Mouse (Mus musculus) CH12.LX (cell line): Measurements from ENCODE around the gene Actrt2. TPM values are rescaled to one million over a fixed set of nuclear protein-coding genes. Genes with fewer than 3 reads are reported as not detected.

Experiments
- DNase-seq: peaks from one replicate; pipeline ENCODE4 v3.0.0-alpha.2; 2013; ENCODE audit errors: extremely low read depth
- H3K27ac ChIP-seq: 2 replicates; pipeline ENCODE4 v1.5.1; 2012; ENCODE audit warnings: low read depth, mild to moderate bottlenecking, control low read depth, moderate library complexity; ENCODE audit not compliant: insufficient read depth
- H3K27me3 ChIP-seq: replicated peaks from 2 replicates; pipeline ENCODE3; 2012; ENCODE audit warnings: inconsistent platforms
- H3K36me3 ChIP-seq, 2 experiments: replicated peaks in 1 of 2; 2 replicates each; pipeline versions ENCODE3 to v1.6.1; 2012; ENCODE audit warnings: inconsistent platforms in 1 of 2, low read length in 1 of 2, mild to moderate bottlenecking in 1 of 2, mixed read lengths in 1 of 2, moderate library complexity in 1 of 2; ENCODE audit not compliant: control insufficient read depth in 1 of 2, insufficient read depth in 1 of 2
- H3K4me1 ChIP-seq, 2 experiments: 2 replicates each; pipeline ENCODE4 v1.6.1; 2012; ENCODE audit warnings: inconsistent platforms in 1 of 2, moderate library complexity in 1 of 2; ENCODE audit not compliant: insufficient read depth in 2 of 2, control insufficient read depth in 1 of 2
- H3K4me2 ChIP-seq: 2 replicates; pipeline ENCODE4 v1.6.1; 2012; ENCODE audit warnings: low read depth, mild to moderate bottlenecking, control low read depth; ENCODE audit not compliant: poor library complexity, insufficient read depth, severe bottlenecking
- H3K4me3 ChIP-seq, 3 experiments: fragments of 150-350 bp in 1 of 3; sonication (generic) in 1 of 3; replicated peaks in 1 of 3; 2 replicates each; pipeline versions ENCODE3 to v1.5.1; 2011 to 2012; ENCODE audit warnings: low read depth in 2 of 3, low read length in 2 of 3, mild to moderate bottlenecking in 2 of 3, moderate library complexity in 2 of 3, control low read depth in 1 of 3, improper control_type of control experiment in 1 of 3, inconsistent platforms in 1 of 3, mixed read lengths in 1 of 3; ENCODE audit not compliant: poor library complexity in 1 of 3
- H3K79me2 ChIP-seq: replicated peaks from 2 replicates; pipeline ENCODE4 v1.6.1; 2012; ENCODE audit warnings: mild to moderate bottlenecking, moderate library complexity; ENCODE audit not compliant: control insufficient read depth, poor library complexity, insufficient read depth, severe bottlenecking; ENCODE audit errors: extremely low read depth
- H3K9ac ChIP-seq: 2 replicates; pipeline ENCODE4 v1.6.1; 2012; ENCODE audit warnings: low read depth, mild to moderate bottlenecking, control low read depth, moderate library complexity; ENCODE audit not compliant: insufficient read depth
- H3K9me3 ChIP-seq: replicated peaks from 2 replicates; pipeline ENCODE3; 2012; ENCODE audit warnings: low read length, inconsistent platforms, mixed read lengths
- BHLHE40 ChIP-seq: IDR thresholded peaks from 2 replicates; pipeline ENCODE4 v1.6.1; 2011; ENCODE audit warnings: mild to moderate bottlenecking, low read depth, low read length, improper control_type of control experiment
- CHD1 ChIP-seq: IDR thresholded peaks from 2 replicates; pipeline ENCODE4 v1.6.1; 2012; ENCODE audit warnings: low read depth, low read length, improper control_type of control experiment, inconsistent platforms
- CTCF ChIP-seq, 2 experiments: IDR thresholded peaks in 1 of 2; conservative IDR thresholded peaks in 1 of 2; 2 replicates each; pipeline ENCODE4 v1.5.1; 2011 to 2012; ENCODE audit warnings: low read depth in 2 of 2, low read length in 2 of 2, improper control_type of control experiment in 1 of 2, inconsistent platforms in 1 of 2, mild to moderate bottlenecking in 1 of 2, moderate library complexity in 1 of 2
- E2F4 ChIP-seq: IDR thresholded peaks from 2 replicates; pipeline ENCODE4 v1.6.1; 2011; ENCODE audit warnings: low read depth, low read length, improper control_type of control experiment; ENCODE audit not compliant: insufficient replicate concordance
- EP300 ChIP-seq: IDR thresholded peaks from 2 replicates; pipeline ENCODE4 v1.6.1; 2011; ENCODE audit warnings: low read length, improper control_type of control experiment
- IRF4 ChIP-seq: IDR thresholded peaks from 2 replicates; pipeline ENCODE4 v1.6.1; 2014; ENCODE audit warnings: low read depth, mild to moderate bottlenecking, inconsistent platforms, low read length, improper control_type of control experiment
- JUN ChIP-seq: IDR thresholded peaks from 2 replicates; pipeline ENCODE4 v1.6.1; 2011; ENCODE audit warnings: low read depth, mild to moderate bottlenecking, low read length, improper control_type of control experiment, moderate library complexity; ENCODE audit not compliant: insufficient read depth
- JUND ChIP-seq: conservative IDR thresholded peaks from 2 replicates; pipeline ENCODE4 v1.6.1; 2011; ENCODE audit warnings: low read depth, low read length, improper control_type of control experiment
- MAX ChIP-seq: IDR thresholded peaks from 2 replicates; pipeline ENCODE4 v1.6.1; 2011; ENCODE audit warnings: low read length, improper control_type of control experiment
- MAZ ChIP-seq: IDR thresholded peaks from 2 replicates; pipeline ENCODE4 v1.6.1; 2012; ENCODE audit warnings: low read depth, mild to moderate bottlenecking, inconsistent platforms, low read length, improper control_type of control experiment, moderate library complexity
- MEF2A ChIP-seq: IDR thresholded peaks from 2 replicates; pipeline ENCODE4 v1.6.1; 2014; ENCODE audit warnings: low read depth, mild to moderate bottlenecking, inconsistent platforms, low read length, improper control_type of control experiment, borderline replicate concordance
- MYC ChIP-seq: IDR thresholded peaks from 2 replicates; pipeline ENCODE4 v1.6.1; 2011; ENCODE audit warnings: low read depth, mild to moderate bottlenecking, improper control_type of control experiment, low read length
- NELFE ChIP-seq: IDR thresholded peaks from 2 replicates; pipeline ENCODE4 v1.6.1; 2011; ENCODE audit warnings: low read depth, low read length, improper control_type of control experiment
- POLR2AphosphoS2 ChIP-seq: IDR thresholded peaks from 2 replicates; pipeline ENCODE4 v1.6.1; 2011; ENCODE audit warnings: low read depth, low read length, improper control_type of control experiment
- RAD21 ChIP-seq: IDR thresholded peaks from 2 replicates; pipeline ENCODE4 v1.6.1; 2011; ENCODE audit warnings: low read depth, mild to moderate bottlenecking, low read length, improper control_type of control experiment, moderate library complexity
- SMC3 ChIP-seq: IDR thresholded peaks from 2 replicates; pipeline ENCODE4 v1.6.1; 2011; ENCODE audit warnings: low read depth, low read length, improper control_type of control experiment
- TBP ChIP-seq: conservative IDR thresholded peaks from 2 replicates; pipeline ENCODE4 v1.6.1; 2011; ENCODE audit warnings: low read depth, low read length, improper control_type of control experiment
- USF2 ChIP-seq: conservative IDR thresholded peaks from 2 replicates; pipeline ENCODE4 v1.6.1; 2011; ENCODE audit warnings: low read depth, low read length, improper control_type of control experiment
- ZC3H11A ChIP-seq: IDR thresholded peaks from 2 replicates; pipeline ENCODE4 v1.6.1; 2012; ENCODE audit warnings: low read depth, mild to moderate bottlenecking, inconsistent platforms, low read length, improper control_type of control experiment
- ZKSCAN1 ChIP-seq: IDR thresholded peaks from 2 replicates; pipeline ENCODE4 v1.6.1; 2012; ENCODE audit warnings: low read depth, inconsistent platforms, low read length, improper control_type of control experiment, borderline replicate concordance
- ZMIZ1 ChIP-seq: IDR thresholded peaks from 2 replicates; pipeline ENCODE4 v1.6.1; 2012; ENCODE audit warnings: low read depth, mild to moderate bottlenecking, inconsistent platforms, low read length, improper control_type of control experiment
- dilution Hi-C: fragments of 300-500 bp; cut with MboI; formaldehyde crosslinking; loops from 2 replicates; pipeline ENCODE4 v1.14.3; 2020; ENCODE audit warnings: low sequenced_read_pairs; ENCODE audit not compliant: extremely low pct_unique_long_range_greater_than_20kb, extremely low pct_ligation_motif_present
- in situ Hi-C: fragments of 300-500 bp; cut with MboI; formaldehyde crosslinking; loops from 3 replicates; pipeline ENCODE4 v1.14.3; 2019; ENCODE audit warnings: low sequenced_read_pairs, low pct_ligation_motif_present, low pct_unique_long_range_greater_than_20kb, mixed read lengths
- polyA plus RNA-seq: library from polyadenylated mRNA; unstranded; fragments of >175 nt; gene quantifications from 2 replicates; pipeline ENCODE4 v1.2.1, GENCODE M21; 2012; ENCODE audit warnings: low read depth; ENCODE audit not compliant: insufficient read length
- total RNA-seq, 2 experiments: library from RNA; depleted of rRNA; stranded (reverse); fragments of 300-350 nt in 1 of 2; fragments of >200 nt in 1 of 2; gene quantifications; 2 replicates each; pipeline ENCODE4 v1.2.3; 2012 to 2014

Actrt2 gene
- total and polyA plus RNA-seq, 3 experiments: not detected

DNA sequence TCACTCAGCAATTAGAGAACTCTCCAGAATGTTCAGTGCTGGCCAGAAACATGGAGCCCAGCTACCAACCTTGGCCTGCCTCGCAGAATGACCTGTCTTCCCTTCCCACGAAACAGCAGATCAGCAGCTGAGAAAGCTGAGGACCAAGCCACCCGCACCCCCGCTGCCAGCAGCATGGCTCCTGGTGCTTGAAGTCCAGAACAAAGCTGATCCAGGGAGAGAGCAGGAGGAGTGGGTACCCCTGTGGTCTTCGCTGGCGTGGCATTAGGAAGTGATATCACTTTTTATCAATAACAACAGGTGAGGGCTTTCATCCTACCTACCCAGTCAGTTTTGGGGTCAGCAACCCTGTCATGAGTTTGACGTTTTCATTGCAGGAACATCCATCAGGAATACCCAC lies 36.9 kb upstream of the Actrt2 start:
- Histone ChIP-seq H3K27ac (no peak overlapping the region), H3K4me1 (no peaks in the 10 kb centered on the region), H3K4me3 (no peak overlapping the region), H3K79me2 (no peaks in the 10 kb centered on the region), H3K27me3 (no peaks in the 10 kb centered on the region), H3K9ac (no peak overlapping the region), H3K36me3 (no peaks in the 10 kb centered on the region), H3K4me2 (no peak overlapping the region), H3K9me3 (peaks cover 97% of the 10 kb centered on the region)
- no peak for DNase-seq
- in situ Hi-C loops (no loop called here), dilution Hi-C loops (no loop called here)
- TF ChIP-seq IRF4: no peak
- no peak for TF ChIP-seq CHD1
- TF ChIP-seq USF2: no peak
- no peak for TF ChIP-seq MEF2A
- TF ChIP-seq MYC: no peak
- TF ChIP-seq MAZ: no peak
- no peak for TF ChIP-seq ZKSCAN1
- no peak for TF ChIP-seq NELFE
- no peak for TF ChIP-seq JUN
- no peak for TF ChIP-seq EP300
- TF ChIP-seq SMC3: no peak
- no peak for TF ChIP-seq E2F4
- no peak for TF ChIP-seq MAX
- TF ChIP-seq JUND: no peak
- no peak for TF ChIP-seq TBP
- TF ChIP-seq, all 38 proteins: peak for 0

DNA sequence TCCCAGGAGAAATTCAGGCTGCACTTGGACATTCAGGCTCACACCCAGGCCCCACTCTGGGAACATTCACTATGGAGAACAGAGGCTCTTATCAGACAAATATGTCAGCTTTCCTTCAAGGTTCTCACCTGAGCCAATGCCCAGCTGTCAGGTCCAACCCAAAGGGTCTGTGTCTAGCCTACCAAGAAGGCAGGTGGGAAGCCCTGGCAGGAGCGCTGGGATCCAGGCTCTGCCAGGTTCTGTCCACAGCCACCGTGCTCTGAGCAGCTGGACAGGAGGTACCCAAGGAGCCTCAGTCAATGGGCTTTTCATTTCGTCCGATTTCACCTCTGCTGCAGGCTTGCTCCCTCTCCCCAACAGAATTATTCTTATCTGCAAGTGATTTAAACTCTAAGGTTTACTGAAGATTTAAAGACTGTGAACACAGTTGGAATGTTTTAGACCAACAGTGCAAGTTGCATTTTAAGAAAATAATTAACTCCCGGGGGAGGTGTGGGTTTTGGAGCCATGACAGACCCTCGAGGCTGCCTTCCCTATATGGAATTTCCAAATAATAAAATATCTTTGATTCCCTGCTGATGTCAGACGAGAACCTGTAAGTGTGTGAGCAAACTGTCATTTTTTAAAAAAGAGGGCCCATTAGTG lies 35.9 kb upstream of the Actrt2 start:
- dilution Hi-C loops (no loop called here), in situ Hi-C loops (no loop called here)
- TF ChIP-seq RAD21 (no peak), EP300 (no peak), MEF2A (no peak), MAZ (no peak), E2F4 (no peak), ZC3H11A (no peak), TBP (no peak), JUN (no peak), NELFE (no peak), CHD1 (no peak), ZMIZ1 (no peak), CTCF (conservative IDR thresholded peaks at IDR 0.05 in 1 of 2, IDR thresholded peaks at IDR 0.05 in 1 of 2; ENCODE audit: low read depth in 2 of 2, low read length in 2 of 2) (no peak), POLR2AphosphoS2 (no peak), BHLHE40 (no peak)
- Histone ChIP-seq H3K9ac (no peak overlapping the region), H3K4me3 (no peak overlapping the region), H3K27me3 (no peaks in the 10 kb centered on the region), H3K4me1 (no peaks in the 10 kb centered on the region), H3K9me3 (peaks cover 96% of the 10 kb centered on the region), H3K4me2 (no peak overlapping the region), H3K79me2 (no peaks in the 10 kb centered on the region), H3K27ac (no peak overlapping the region), H3K36me3 (no peaks in the 10 kb centered on the region)
- DNase-seq: no peak
